Mouse (Mus musculus) urinary bladder, postnatal 10 days (tissue): ENCODE measurements at regions not wholly inside any gene's neighbourhood (a gene's known extent, or its start where the extent isn't known, plus 50 kb on each side); places are given as distances from the start of the nearest gene placed in this dataset.
"Not testable (repeated sequence)": the region's sequence is repeated elsewhere in the genome, so short reads cannot be mapped to it uniquely, and the experiment has no call there.

Experiments
- DNase-seq: peaks from one replicate; pipeline ENCODE4 v3.0.0; 2022; ENCODE audit warnings: low spot score

GRCm38 (mm10) chrX:170809909-170810308 lies 137.5 kb downstream of the Asmt start:
- peak; percentile 7 for DNase-seq

GRCm38 (mm10) chrX:170815381-170815780 lies 142.9 kb downstream of the Asmt start:
- DNase-seq: peak; percentile 3

- DNase-seq: not testable (repeated sequence)
Measured at GRCm38 (mm10) chrX:170841108-170841507, 168.7 kb downstream of the Asmt start.

- not testable (repeated sequence) for DNase-seq
Measured at GRCm38 (mm10) chrX:170841551-170841950, 169.1 kb downstream of the Asmt start.

- DNase-seq: not testable (repeated sequence)
Measured at GRCm38 (mm10) chrX:170842878-170843465, 170.5 kb downstream of the Asmt start.

- not testable (repeated sequence) for DNase-seq
Measured at GRCm38 (mm10) chrX:170876616-170877015, 204.2 kb downstream of the Asmt start.

GRCm38 (mm10) chrX:170880864-170881263 lies 208.4 kb downstream of the Asmt start:
- DNase-seq: not testable (repeated sequence)
